Mouse (Mus musculus): ENCODE results near the gene Zfp993.
"Not testable (repeated sequence)": the region's sequence is repeated elsewhere in the genome, so short reads cannot be mapped to it uniquely, and the experiment has no call there.

DNA sequence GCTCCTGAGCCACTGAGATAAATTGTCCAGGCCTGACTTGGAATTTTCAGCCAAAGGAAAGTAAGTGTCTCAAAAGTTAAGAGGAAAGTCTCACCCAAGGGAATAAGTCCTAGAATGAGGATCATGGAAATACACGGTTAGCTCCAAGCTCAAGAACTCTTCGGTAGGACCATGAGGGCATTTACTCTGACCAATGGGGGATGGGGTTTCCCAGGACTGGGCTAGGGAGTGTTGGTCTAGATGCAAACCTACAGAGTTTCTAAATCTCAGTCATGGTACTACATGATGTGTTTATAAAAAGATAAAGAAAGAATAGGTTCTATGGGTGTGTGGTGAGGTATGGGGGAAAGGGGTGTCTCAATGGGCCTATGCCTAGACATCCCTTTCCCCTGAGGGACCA lies 38.9 kb downstream of the Zfp993 start:
- not testable (repeated sequence) for TF ChIP-seq CTCF, EP300 (IDR thresholded peaks at IDR 0.05; ENCODE audit: low read depth)

All from liver, embryonic 14.5 days (tissue).